13 mouse cellular contexts compared by ENCODE assay signal in genomic region chr17:25841117-25841880, GRCm38 (mm10). TPM values are rescaled to one million over a fixed set of nuclear protein-coding genes. Genes with fewer than 3 reads are reported as not detected.
DNase-seq lines count a peak whose midpoint lies in the region; ATAC-seq and TF ChIP-seq lines count a peak whose summit lies in the region.
"Had no signal": no experiment of that assay in that cellular context is flagged by ENCODE, and none has a peak within 500 bp of the region (broad histone marks: within the 10 kb centered on the region; RNA-seq: fewer than 3 reads in every experiment).

Gm20683 (minus strand) TSS chr17:25841763.

- H3K36me3 ChIP-seq in hindbrain, embryonic 16.5 days (ENCODE audit: control insufficient read depth, insufficient read depth, low read length): peaks cover 40% of the 10 kb centered on the region

- intact Hi-C loops in gastrocnemius, adult 2 months (cut with DNase I): no loop called here
- intact Hi-C loops in left cerebral cortex, postnatal 36 days (cut with DNase I): no loop called here

- no peak for DNase-seq in gastrocnemius, adult 2 months
- DNase-seq in gastrocnemius, postnatal 10 days: no peak
- DNase-seq in lung, adult 2 months: no peak
- DNase-seq in lung, postnatal 4 days: no peak
- no peak for DNase-seq in left cerebral cortex, postnatal 36 days (ENCODE audit: low spot score in 2 of 2)
- no peak for DNase-seq in frontal cortex, postnatal 10 days (ENCODE audit: low spot score in 2 of 2)
- no peak for DNase-seq in spleen, adult 18-20 months
- DNase-seq: cerebellum, postnatal 14 days; kidney, postnatal 36 days had no signal

- peaks cover 18% of the 10 kb centered on the region for H3K4me1 ChIP-seq in lung, adult 2 months (ENCODE audit: control insufficient read depth, insufficient read depth, low read length)
- peaks cover 34% of the 10 kb centered on the region for H3K4me1 ChIP-seq in hindbrain, embryonic 16.5 days (ENCODE audit: control insufficient read depth, insufficient read depth, low read depth, low read length)

- no peaks in the 10 kb centered on the region for H3K27me3 ChIP-seq in hindbrain, embryonic 16.5 days (replicated peaks; ENCODE audit: control insufficient read depth, insufficient read depth, low read length)
- H3K27me3 ChIP-seq: neural tube, embryonic 13.5 days had no signal

- H3K4me2 ChIP-seq in hindbrain, embryonic 16.5 days (ENCODE audit: low read length): no peak within 1 kb of the TSS

- WGBS in lung, adult 2 months: 93% methylated on average over 22 of the region's 22 CpGs
- 96% methylated on average over 22 of the region's 22 CpGs for WGBS in hindbrain, embryonic 16.5 days

- TF ChIP-seq POLR2A in lung, adult 2 months (IDR thresholded peaks at IDR 0.05; ENCODE audit: borderline replicate concordance, extremely low read depth, low read depth, low read length): no peak

- no peak within 1 kb of the TSS; the same call in 1 of the 2 replicates for H3K9ac ChIP-seq in hindbrain, embryonic 16.5 days (ENCODE audit: low read depth, low read length)

- H3K4me3 ChIP-seq in gastrocnemius, adult 2 months: no peak within 1 kb of the TSS
- no peak within 1 kb of the TSS for H3K4me3 ChIP-seq in lung, adult 2 months (replicated peaks; ENCODE audit: extremely low read depth, low read depth, low read length)
- H3K4me3 ChIP-seq in hindbrain, embryonic 16.5 days (ENCODE audit: low read length): no peak within 1 kb of the TSS

- no peak for TF ChIP-seq CTCF in gastrocnemius, adult 2 months (IDR thresholded peaks at IDR 0.05)
- no peak for TF ChIP-seq CTCF in lung, adult 2 months (IDR thresholded peaks at IDR 0.05; ENCODE audit: insufficient read depth, low read length)

- H3K9me3 ChIP-seq in hindbrain, embryonic 16.5 days (ENCODE audit: control insufficient read depth, low read length): no peaks in the 10 kb centered on the region
- H3K9me3 ChIP-seq: neural tube, embryonic 13.5 days had no signal

- no peak for ATAC-seq in hindbrain, embryonic 16.5 days
- ATAC-seq: activated CD4-positive, CD25-positive, alpha-beta regulatory T cell, adult 4 months; lung, postnatal 0 days had no signal

- H3K27ac ChIP-seq in gastrocnemius, adult 2 months: peak within 1 kb of the TSS; percentile 99; the same call in 1 of the 2 replicates
- no peak within 1 kb of the TSS for H3K27ac ChIP-seq in hindbrain, embryonic 16.5 days (ENCODE audit: low read depth, low read length)
- H3K27ac ChIP-seq: neural tube, embryonic 13.5 days had no signal

RNA-seq across cellular contexts. Expression of gene Gm20683, which starts in this region (rescaled TPM):
- total RNA-seq in gastrocnemius, adult 2 months (2021): 10 to 100 TPM; 13.0 to 15.9 TPM
- 1 to 10 TPM; 5.8 to 7.3 TPM for total RNA-seq in gastrocnemius, postnatal 10 days (2021)
- 29.1 and 36.2 TPM in 2 replicates for polyA plus RNA-seq in lung, adult 2 months (2012; rRNA removed)
- 14.8 and 15.4 TPM in 2 replicates for polyA plus RNA-seq in hindbrain, embryonic 16.5 days (2015; fragmentation: Nextera tagmentation; extraction: Ambion mirVana)
- total RNA-seq in left cerebral cortex, postnatal 36 days (2021): 10 to 100 TPM; 22.0 to 24.9 TPM
